Mouse (Mus musculus) neural tube, embryonic 11.5 days (tissue): ENCODE data around the gene Phldb2. TPM values are rescaled to one million over a fixed set of nuclear protein-coding genes. Genes with fewer than 3 reads are reported as not detected.

Experiments
- ATAC-seq: fragments of 200-750 bp; cut with Nextera tagmentation; 2 replicates; pipeline ENCODE4 v1.8.0; 2017; ENCODE audit warnings: moderate number of reproducible peaks, mild to moderate bottlenecking, moderate TSS enrichment, moderate library complexity; ENCODE audit not compliant: insufficient read depth, low FRiP score, low TSS enrichment
- DNase-seq: peaks from one replicate; pipeline ENCODE4 v3.0.0-alpha.2; 2015; ENCODE audit warnings: low spot score
- H3K27ac ChIP-seq: fragments of 300-500 bp; sonication (generic); 2 replicates; pipeline ENCODE4 v1.5.1; 2014; ENCODE audit warnings: low read depth, mild to moderate bottlenecking, low read length
- H3K27me3 ChIP-seq: fragments of 300-500 bp; sonication (generic); 2 replicates; pipeline ENCODE4 v1.6.1; 2014; ENCODE audit warnings: mild to moderate bottlenecking, low read length, mixed read lengths; ENCODE audit not compliant: control insufficient read depth, insufficient read depth
- H3K36me3 ChIP-seq: fragments of 300-500 bp; sonication (generic); 2 replicates; pipeline ENCODE4 v1.6.1; 2014; ENCODE audit warnings: mild to moderate bottlenecking, low read length, moderate library complexity, mixed read lengths; ENCODE audit not compliant: control insufficient read depth, insufficient read depth
- H3K4me1 ChIP-seq: fragments of 300-500 bp; sonication (generic); 2 replicates; pipeline ENCODE4 v1.6.1; 2014; ENCODE audit warnings: low read length, mixed read lengths; ENCODE audit not compliant: control insufficient read depth, insufficient read depth
- H3K4me2 ChIP-seq: fragments of 300-500 bp; sonication (generic); 2 replicates; pipeline ENCODE4 v1.6.1; 2014; ENCODE audit warnings: low read depth, mild to moderate bottlenecking, moderate library complexity
- H3K4me3 ChIP-seq: fragments of 300-500 bp; sonication (generic); 2 replicates; pipeline ENCODE4 v1.5.1; 2014; ENCODE audit warnings: low read depth, low read length
- H3K9ac ChIP-seq: fragments of 300-500 bp; sonication (generic); 2 replicates; pipeline ENCODE4 v1.6.1; 2014; ENCODE audit warnings: mild to moderate bottlenecking, low read length
- H3K9me3 ChIP-seq: fragments of 300-500 bp; sonication (generic); 2 replicates; pipeline ENCODE4 v1.6.1; 2016; ENCODE audit warnings: low read length; ENCODE audit not compliant: control insufficient read depth
- WGBS: fragments of 180-500 bp; shearing (Covaris S2); extraction: QIAGEN DNeasy Blood & Tissue Kit; methylation state at CpG from one replicate; pipeline ENCODE4 v1.1.7; 2014; 5-methylcytosine and 5-hydroxymethylcytosine counted together
- polyA plus RNA-seq: library from polyadenylated mRNA; unstranded; fragments of >200 nt; fragmentation: Nextera tagmentation; extraction: Ambion mirVana; gene quantifications from 2 replicates; pipeline ENCODE4 v1.2.1, GENCODE M21; 2014

Phldb2 gene
- polyA plus RNA-seq, 1 experiment from 2014 or later: 31.4 TPM

- no peak overlapping the region for H3K4me3 ChIP-seq
- WGBS: 60% methylated on average over 11 of the region's 11 CpGs
- no peak overlapping the region for H3K27ac ChIP-seq
- 0 out of 2 replicates have a peak, but pooled peaks cover 5% of the 10 kb centered on the region for H3K4me1 ChIP-seq
- ATAC-seq (no peak), DNase-seq (no peak)
- H3K27me3 ChIP-seq: no peaks in the 10 kb centered on the region
- H3K36me3 ChIP-seq: no peaks in the 10 kb centered on the region
- no peak overlapping the region for H3K9ac ChIP-seq
- H3K9me3 ChIP-seq: no peaks in the 10 kb centered on the region
- no peak overlapping the region for H3K4me2 ChIP-seq
These were observed 123.1 kb downstream of the Phldb2 start for GRCm38 (mm10) chr16:45830096-45830866.

DNA sequence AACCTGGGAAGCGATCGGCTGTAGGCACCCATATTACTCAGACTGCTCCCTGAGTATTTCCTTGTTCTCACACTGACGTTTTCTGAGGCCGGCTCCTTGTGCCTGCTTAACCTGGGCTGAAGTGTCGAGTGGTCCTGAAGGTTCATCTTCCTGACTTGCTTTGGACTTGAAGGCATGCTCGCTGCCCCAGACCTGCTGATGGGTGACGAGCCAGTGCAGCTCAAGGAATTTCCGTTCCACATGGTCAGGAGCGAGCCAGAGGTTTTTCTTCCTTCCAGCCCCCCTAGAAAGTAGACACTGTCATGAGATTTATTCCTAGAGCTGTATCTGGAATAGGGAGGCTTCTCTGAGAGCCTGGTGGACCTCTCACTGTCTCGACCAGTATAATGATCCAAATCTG is 128.1 kb downstream of the Phldb2 start:
- no peaks in the 10 kb centered on the region for H3K27me3 ChIP-seq
- H3K36me3 ChIP-seq: no peaks in the 10 kb centered on the region
- H3K4me1 ChIP-seq: no peaks in the 10 kb centered on the region; the same call in 1 of the 2 replicates
- no peak overlapping the region for H3K27ac ChIP-seq
- WGBS: 92% methylated on average over 10 of the region's 10 CpGs
- H3K4me3 ChIP-seq: no peak overlapping the region
- no peaks in the 10 kb centered on the region for H3K9me3 ChIP-seq
- DNase-seq (no peak), ATAC-seq (no peak)
- H3K9ac ChIP-seq: no peak overlapping the region
- H3K4me2 ChIP-seq: no peak overlapping the region

GRCm38 (mm10) chr16:45824025-45824424 is 129.4 kb downstream of the Phldb2 start:
- DNase-seq (no peak), ATAC-seq (no peak)
- Histone ChIP-seq H3K36me3 (no peaks in the 10 kb centered on the region), H3K4me3 (no peak overlapping the region), H3K9me3 (no peaks in the 10 kb centered on the region), H3K9ac (no peak overlapping the region), H3K27ac (no peak overlapping the region), H3K4me1 (no peaks in the 10 kb centered on the region; the same call in 1 of the 2 replicates), H3K27me3 (no peaks in the 10 kb centered on the region), H3K4me2 (no peak overlapping the region)
- 60% methylated on average over 4 of the region's 4 CpGs for WGBS

GRCm38 (mm10) chr16:45819911-45820310 is 133.5 kb downstream of the Phldb2 start:
- H3K27ac ChIP-seq: no peak overlapping the region
- WGBS: 88% methylated on average over 4 of the region's 4 CpGs
- no peaks in the 10 kb centered on the region for H3K9me3 ChIP-seq
- DNase-seq: no peak
- H3K4me3 ChIP-seq: no peak overlapping the region
- no peak for ATAC-seq
- H3K27me3 ChIP-seq: no peaks in the 10 kb centered on the region
- H3K4me1 ChIP-seq: no peaks in the 10 kb centered on the region; the same call in 1 of the 2 replicates
- H3K9ac ChIP-seq: no peak overlapping the region
- no peak overlapping the region for H3K4me2 ChIP-seq
- no peaks in the 10 kb centered on the region for H3K36me3 ChIP-seq

- 92% methylated on average over 3 of the region's 3 CpGs for WGBS
- Histone ChIP-seq H3K27ac (no peak overlapping the region), H3K9me3 (no peaks in the 10 kb centered on the region), H3K4me1 (no peaks in the 10 kb centered on the region), H3K9ac (no peak overlapping the region), H3K27me3 (no peaks in the 10 kb centered on the region), H3K4me2 (no peak overlapping the region), H3K4me3 (no peak overlapping the region), H3K36me3 (no peaks in the 10 kb centered on the region)
- DNase-seq (no peak), ATAC-seq (no peak)
These were observed 135.6 kb downstream of the Phldb2 start for GRCm38 (mm10) chr16:45817795-45818194.

DNA sequence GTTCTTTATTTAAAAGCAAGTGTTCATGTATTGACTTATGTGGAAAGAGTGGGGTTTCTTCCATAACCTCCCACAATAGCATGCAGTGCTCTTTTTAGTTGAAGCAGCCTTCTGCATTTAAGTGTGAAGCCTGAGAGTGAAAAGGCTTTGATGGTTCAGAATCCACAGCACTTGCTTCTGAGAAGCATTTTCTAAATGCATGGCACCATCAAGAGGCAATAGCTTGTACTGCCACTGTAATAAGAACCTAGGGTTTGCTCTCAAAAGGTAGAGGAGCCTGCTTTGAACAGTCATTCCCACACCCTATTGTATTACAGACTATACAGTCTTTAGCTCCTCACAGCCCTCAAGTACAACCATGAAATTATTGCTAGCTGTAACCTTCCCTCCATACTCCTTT is 136.7 kb downstream of the Phldb2 start:
- Histone ChIP-seq H3K9ac (no peak overlapping the region), H3K27me3 (no peaks in the 10 kb centered on the region), H3K36me3 (no peaks in the 10 kb centered on the region), H3K4me2 (no peak overlapping the region), H3K9me3 (no peaks in the 10 kb centered on the region), H3K27ac (no peak overlapping the region), H3K4me3 (no peak overlapping the region), H3K4me1 (no peaks in the 10 kb centered on the region)
- ATAC-seq (no peak), DNase-seq (no peak)

GRCm38 (mm10) chr16:45814611-45815010 is 138.8 kb downstream of the Phldb2 start:
- ATAC-seq (no peak), DNase-seq (no peak)
- Histone ChIP-seq H3K36me3 (no peaks in the 10 kb centered on the region), H3K4me2 (no peak overlapping the region), H3K9ac (no peak overlapping the region), H3K27me3 (no peaks in the 10 kb centered on the region), H3K27ac (no peak overlapping the region), H3K9me3 (no peaks in the 10 kb centered on the region), H3K4me3 (no peak overlapping the region), H3K4me1 (no peaks in the 10 kb centered on the region)
- WGBS: 72% methylated on average over 3 of the region's 3 CpGs

GRCm38 (mm10) chr16:45811788-45812187 is 141.6 kb downstream of the Phldb2 start:
- no peak overlapping the region for H3K4me3 ChIP-seq
- H3K9me3 ChIP-seq: no peaks in the 10 kb centered on the region
- no peak overlapping the region for H3K9ac ChIP-seq
- H3K27ac ChIP-seq: no peak overlapping the region
- H3K27me3 ChIP-seq: no peaks in the 10 kb centered on the region
- ATAC-seq: no peak
- no peak overlapping the region for H3K4me2 ChIP-seq
- no peak for DNase-seq
- no peaks in the 10 kb centered on the region for H3K4me1 ChIP-seq
- H3K36me3 ChIP-seq: peaks cover 2% of the 10 kb centered on the region; the same call in 1 of the 2 replicates

- no peak overlapping the region for H3K4me3 ChIP-seq
- no peak for ATAC-seq
- no peaks in the 10 kb centered on the region for H3K4me1 ChIP-seq
- no peak overlapping the region for H3K4me2 ChIP-seq
- no peak overlapping the region for H3K27ac ChIP-seq
- no peaks in the 10 kb centered on the region for H3K27me3 ChIP-seq
- peak; percentile 6 for DNase-seq
- H3K9ac ChIP-seq: no peak overlapping the region
- 81% methylated on average over 6 of the region's 6 CpGs for WGBS
- no peaks in the 10 kb centered on the region for H3K9me3 ChIP-seq
- H3K36me3 ChIP-seq: peaks cover 2% of the 10 kb centered on the region; the same call in 1 of the 2 replicates
These were observed 142.5 kb downstream of the Phldb2 start for GRCm38 (mm10) chr16:45810829-45811326.
